Mouse (Mus musculus) effector memory CD4-positive, alpha-beta T cell, adult 5 months (primary cell): Measurements from ENCODE around the gene C8g. TPM values are rescaled to one million over a fixed set of nuclear protein-coding genes. Genes with fewer than 3 reads are reported as not detected.

ENCODE experiments used
- polyA plus RNA-seq: library from polyadenylated mRNA; unstranded; fragments of 100-300 nt; shearing (Covaris generic); gene quantifications from one replicate; pipeline ENCODE4 v1.2.1, GENCODE M21; 2017

Gene C8g
- 5.9 TPM for polyA plus RNA-seq

GRCm38 (mm10) chr2:25501593-25502486 is at the start of gene C8g:
C8g (minus strand) TSS chr2:25501719.

DNA sequence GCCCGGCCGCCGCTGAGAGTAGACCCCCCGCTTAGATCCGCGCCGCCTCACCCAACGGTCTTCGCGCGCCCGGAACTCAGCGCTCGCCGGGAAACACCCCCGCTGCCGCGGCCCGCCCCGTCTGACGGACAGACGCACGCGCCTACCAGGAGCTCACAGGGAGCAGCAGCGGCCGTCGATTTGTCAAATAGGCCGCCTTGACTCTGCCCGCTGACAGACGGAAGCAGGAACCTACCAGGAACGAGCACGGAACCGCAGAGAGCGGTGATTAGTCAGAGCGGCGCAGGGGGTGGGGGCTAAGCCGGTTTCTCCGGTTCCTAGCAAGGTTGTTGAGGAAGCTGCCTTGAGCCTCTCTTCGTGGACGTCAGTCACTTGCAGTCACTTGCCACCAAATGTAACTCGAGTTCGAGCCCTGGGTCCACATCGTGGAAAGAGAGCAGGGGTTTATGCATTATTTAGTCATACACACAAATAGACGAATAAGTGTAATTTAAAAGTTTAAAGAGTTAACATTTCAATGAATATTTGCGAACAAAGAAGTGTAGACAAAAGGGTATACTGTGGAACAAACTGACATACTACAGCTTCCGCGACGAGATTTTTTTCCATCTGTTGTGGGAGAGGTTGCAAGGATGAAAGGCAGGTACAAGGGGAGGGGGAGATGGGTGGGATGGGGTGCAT is 45.4 kb upstream of the C8g start, which contains the start of gene Traf2:
Gene Traf2 (minus strand): TSS at position 130 of the 681 bp plus-strand sequence.

GRCm38 (mm10) chr2:25500576-25501405 is 728 bp downstream of the C8g start, which contains the start of gene Fbxw5:
Fbxw5 (plus strand) TSS chr2:25500750.

GRCm38 (mm10) chr2:25493476-25493961 is 8.0 kb downstream of the C8g start, which contains the start of gene Lcn12:
Lcn12 (minus strand) TSS chr2:25493911.

GRCm38 (mm10) chr2:25469969-25470368 is 31.6 kb downstream of the C8g start, which contains the start of gene Ptgds:
Ptgds (minus strand) TSS chr2:25470046.

GRCm38 (mm10) chr2:25460551-25461309 is 40.8 kb downstream of the C8g start, which contains the start of gene Paxx:
Paxx (minus strand) TSS chr2:25461094.

GRCm38 (mm10) chr2:25456205-25456953 is 45.1 kb downstream of the C8g start, which contains the start of gene Clic3:
Clic3 (plus strand) TSS chr2:25456838.

Other genes with a start within 250 kb of the C8g start
- 19.3 TPM for gene Tmem203, start 246.3 kb downstream of the C8g start, polyA plus RNA-seq
- 23.1 TPM for gene Tprn, start 239.1 kb downstream of the C8g start, polyA plus RNA-seq
- gene Ssna1, start 229.3 kb downstream of the C8g start, polyA plus RNA-seq: 57.7 TPM
- 75.1 TPM for gene Anapc2, start 229.2 kb downstream of the C8g start, polyA plus RNA-seq
- not detected for gene Tmem210, start 213.6 kb downstream of the C8g start, polyA plus RNA-seq
- gene Lrrc26, start 211.8 kb downstream of the C8g start, polyA plus RNA-seq: not detected
- gene Grin1, start 182.5 kb downstream of the C8g start, polyA plus RNA-seq: not detected
- 49.9 TPM for gene Man1b1, start 169.4 kb downstream of the C8g start, polyA plus RNA-seq
- 20.8 TPM for gene Dpp7, start 145.4 kb downstream of the C8g start, polyA plus RNA-seq
- gene Uap1l1, start 136.0 kb downstream of the C8g start, polyA plus RNA-seq: 27.9 TPM
- 0.80 TPM for gene Sapcd2, start 129.4 kb downstream of the C8g start, polyA plus RNA-seq
- not detected for gene Entpd2, start 105.8 kb downstream of the C8g start, polyA plus RNA-seq
- 4.5 TPM for gene Npdc1, start 102.4 kb downstream of the C8g start, polyA plus RNA-seq
- 1.6 TPM for gene Fut7, start 78.5 kb downstream of the C8g start, polyA plus RNA-seq
- gene Abca2, start 73.0 kb downstream of the C8g start, polyA plus RNA-seq: 58.8 TPM
- gene Clic3, start 44.9 kb downstream of the C8g start, polyA plus RNA-seq: 3.2 TPM
- gene Paxx, start 40.6 kb downstream of the C8g start, polyA plus RNA-seq: 57.3 TPM
- gene Ptgds, start 31.7 kb downstream of the C8g start, polyA plus RNA-seq: not detected
- gene Lcn12, start 7.8 kb downstream of the C8g start, polyA plus RNA-seq: not detected
- 67.4 TPM for gene Fbxw5, start 969 bp downstream of the C8g start, polyA plus RNA-seq
- 65.0 TPM for gene Traf2, start 45.2 kb upstream of the C8g start, polyA plus RNA-seq
- 209 TPM for gene Edf1, start 56.1 kb upstream of the C8g start, polyA plus RNA-seq
- 2.0 TPM for gene Mamdc4, start 73.1 kb upstream of the C8g start, polyA plus RNA-seq
- gene Phpt1, start 73.5 kb upstream of the C8g start, polyA plus RNA-seq: 48.3 TPM
- not detected for gene Ajm1, start 80.0 kb upstream of the C8g start, polyA plus RNA-seq
- 41.4 TPM for gene Rabl6, start 106.8 kb upstream of the C8g start, polyA plus RNA-seq
- not detected for gene Ccdc183, start 116.0 kb upstream of the C8g start, polyA plus RNA-seq
- gene Tmem141, start 120.3 kb upstream of the C8g start, polyA plus RNA-seq: 3.4 TPM
- not detected for gene Fcna, start 126.3 kb upstream of the C8g start, polyA plus RNA-seq
- not detected for gene Lcn8, start 151.4 kb upstream of the C8g start, polyA plus RNA-seq
- not detected for gene Lcn5, start 156.2 kb upstream of the C8g start, polyA plus RNA-seq
- gene Lcn6, start 175.1 kb upstream of the C8g start, polyA plus RNA-seq: not detected
- not detected for gene Lcn10, start 181.0 kb upstream of the C8g start, polyA plus RNA-seq
- not detected for gene Obp2a, start 198.3 kb upstream of the C8g start, polyA plus RNA-seq
- gene Bmyc, start 205.0 kb upstream of the C8g start, polyA plus RNA-seq: 21.5 TPM
- gene Obp2b, start 235.3 kb upstream of the C8g start, polyA plus RNA-seq: not detected